Mouse (Mus musculus) intestine, embryonic 15.5 days (tissue): ENCODE measurements around the gene Xpo6. TPM values are rescaled to one million over a fixed set of nuclear protein-coding genes. Genes with fewer than 3 reads are reported as not detected.
A peak's percentile ranks its signal among the peaks of the same experiment; 100 is the strongest.

Source experiments
- ATAC-seq: fragments of 200-750 bp; cut with Nextera tagmentation; 2 replicates; pipeline ENCODE4 v1.8.0; 2017; ENCODE audit warnings: moderate TSS enrichment, moderate library complexity
- H3K27ac ChIP-seq: fragments of 300-500 bp; sonication (generic); 2 replicates; pipeline ENCODE4 v1.5.1; 2015; ENCODE audit warnings: mild to moderate bottlenecking, inconsistent platforms
- H3K27me3 ChIP-seq: fragments of 300-500 bp; sonication (generic); replicated peaks from 2 replicates; pipeline ENCODE4 v1.6.1; 2015; ENCODE audit warnings: inconsistent platforms
- H3K36me3 ChIP-seq: fragments of 300-500 bp; sonication (generic); 2 replicates; pipeline ENCODE4 v1.6.1; 2015; ENCODE audit warnings: inconsistent platforms
- H3K4me1 ChIP-seq: fragments of 300-500 bp; sonication (generic); replicated peaks from 2 replicates; pipeline ENCODE4 v1.6.1; 2015; ENCODE audit warnings: inconsistent platforms
- H3K4me2 ChIP-seq: fragments of 300-500 bp; sonication (generic); replicated peaks from 2 replicates; pipeline ENCODE4 v1.6.1; 2015; ENCODE audit warnings: mild to moderate bottlenecking, inconsistent platforms
- H3K4me3 ChIP-seq: fragments of 300-500 bp; sonication (generic); replicated peaks from 2 replicates; pipeline ENCODE4 v1.5.1; 2015; ENCODE audit warnings: inconsistent platforms
- H3K9ac ChIP-seq: fragments of 300-500 bp; sonication (generic); 2 replicates; pipeline ENCODE4 v1.6.1; 2015; ENCODE audit warnings: inconsistent platforms
- H3K9me3 ChIP-seq: fragments of 300-500 bp; sonication (generic); 2 replicates; pipeline ENCODE4 v1.6.1; 2016; ENCODE audit warnings: inconsistent platforms
- WGBS: fragments of 180-500 bp; shearing (Covaris S2); methylation state at CpG from one replicate; pipeline ENCODE4 v1.1.7; 2015; 5-methylcytosine and 5-hydroxymethylcytosine counted together
- polyA plus RNA-seq: library from polyadenylated mRNA; unstranded; fragments of >200 nt; fragmentation: Nextera tagmentation; extraction: Ambion mirVana; gene quantifications from 2 replicates; pipeline ENCODE4 v1.2.1, GENCODE M21; 2015

Gene Xpo6
- polyA plus RNA-seq, 1 experiment from 2014 or later = 37.4 TPM

GRCm38 (mm10) chr7:126083980-126084348 is 116.3 kb downstream of the Xpo6 start:
- no peak overlapping the region for H3K4me2 ChIP-seq
- H3K27me3 ChIP-seq = peaks cover 59% of the 10 kb centered on the region
- H3K27ac ChIP-seq = no peak overlapping the region
- ATAC-seq = 0 out of 2 replicates have a peak, but pooled peaks have one; percentile 10
- H3K9me3 ChIP-seq = no peaks in the 10 kb centered on the region
- WGBS = 15% methylated on average over 4 of the region's 4 CpGs
- H3K9ac ChIP-seq = no peak overlapping the region
- H3K4me1 ChIP-seq = peaks cover 22% of the 10 kb centered on the region
- no peaks in the 10 kb centered on the region for H3K36me3 ChIP-seq
- H3K4me3 ChIP-seq = no peak overlapping the region

GRCm38 (mm10) chr7:126083341-126083979 is 116.8 kb downstream of the Xpo6 start:
- Histone ChIP-seq H3K9ac (no peak overlapping the region), H3K4me1 (peaks cover 22% of the 10 kb centered on the region), H3K4me3 (no peak overlapping the region), H3K27ac (no peak overlapping the region), H3K9me3 (no peaks in the 10 kb centered on the region), H3K4me2 (no peak overlapping the region), H3K36me3 (no peaks in the 10 kb centered on the region), H3K27me3 (peaks cover 59% of the 10 kb centered on the region)
- WGBS = 20% methylated on average over 9 of the region's 9 CpGs
- no peak for ATAC-seq

GRCm38 (mm10) chr7:126082286-126082741 is 118.0 kb downstream of the Xpo6 start, which contains the start of gene Gsg1l:
TSS of gene Gsg1l (minus strand) at chr7:126082411.
- Histone ChIP-seq H3K4me1 (peaks cover 22% of the 10 kb centered on the region), H3K27me3 (peaks cover 59% of the 10 kb centered on the region), H3K4me2 (peak within 1 kb of the TSS; percentile 96), H3K27ac (no peak within 1 kb of the TSS), H3K36me3 (no peaks in the 10 kb centered on the region), H3K4me3 (peak within 1 kb of the TSS; percentile 56), H3K9ac (peak within 1 kb of the TSS; percentile 41), H3K9me3 (no peaks in the 10 kb centered on the region)
- WGBS = 1% methylated on average over 42 of the region's 49 CpGs
- peak; percentile 19; the same call in 1 of the 2 replicates for ATAC-seq

GRCm38 (mm10) chr7:126081727-126082285 is 118.5 kb downstream of the Xpo6 start:
- Histone ChIP-seq H3K4me3 (peak overlapping the region; percentile 56), H3K36me3 (no peaks in the 10 kb centered on the region), H3K27me3 (peaks cover 59% of the 10 kb centered on the region), H3K4me2 (peak overlapping the region; percentile 96), H3K9ac (peak overlapping the region; percentile 41), H3K9me3 (no peaks in the 10 kb centered on the region), H3K27ac (no peak overlapping the region), H3K4me1 (peaks cover 22% of the 10 kb centered on the region)
- WGBS = under 1% methylated on average over 77 of the region's 80 CpGs
- ATAC-seq = no peak

- no peak overlapping the region for H3K27ac ChIP-seq
- H3K4me1 ChIP-seq = peaks cover 16% of the 10 kb centered on the region
- H3K9me3 ChIP-seq = no peaks in the 10 kb centered on the region
- peak overlapping the region; percentile 56 for H3K4me3 ChIP-seq
- no peak for ATAC-seq
- H3K36me3 ChIP-seq = no peaks in the 10 kb centered on the region
- H3K9ac ChIP-seq = peak overlapping the region; percentile 41; the same call in 1 of the 2 replicates
- H3K27me3 ChIP-seq = peaks cover 59% of the 10 kb centered on the region
- 21% methylated on average over 16 of the region's 16 CpGs for WGBS
- H3K4me2 ChIP-seq = peak overlapping the region; percentile 96
These were observed 119.2 kb downstream of the Xpo6 start for GRCm38 (mm10) chr7:126080949-126081654.

- Histone ChIP-seq H3K36me3 (no peaks in the 10 kb centered on the region), H3K9me3 (no peaks in the 10 kb centered on the region), H3K4me2 (no peak overlapping the region), H3K9ac (no peak overlapping the region), H3K27me3 (peaks cover 29% of the 10 kb centered on the region), H3K4me1 (peaks cover 5% of the 10 kb centered on the region; the same call in 1 of the 2 replicates), H3K4me3 (no peak overlapping the region), H3K27ac (no peak overlapping the region)
- 84% methylated on average over 1 of the region's 1 CpGs for WGBS
- no peak for ATAC-seq
These were observed 123.4 kb downstream of the Xpo6 start for GRCm38 (mm10) chr7:126076935-126077334.

GRCm38 (mm10) chr7:126075058-126075457 is 125.2 kb downstream of the Xpo6 start:
- H3K4me3 ChIP-seq = no peak overlapping the region
- peaks cover 11% of the 10 kb centered on the region for H3K27me3 ChIP-seq
- no peaks in the 10 kb centered on the region for H3K9me3 ChIP-seq
- H3K4me1 ChIP-seq = no peaks in the 10 kb centered on the region
- H3K9ac ChIP-seq = no peak overlapping the region
- no peak for ATAC-seq
- 53% methylated on average over 9 of the region's 9 CpGs for WGBS
- no peaks in the 10 kb centered on the region for H3K36me3 ChIP-seq
- H3K27ac ChIP-seq = no peak overlapping the region
- H3K4me2 ChIP-seq = no peak overlapping the region

GRCm38 (mm10) chr7:126070321-126070720 is 130.0 kb downstream of the Xpo6 start:
- 88% methylated on average over 4 of the region's 4 CpGs for WGBS
- Histone ChIP-seq H3K4me2 (no peak overlapping the region), H3K9ac (no peak overlapping the region), H3K9me3 (no peaks in the 10 kb centered on the region), H3K4me1 (0 out of 2 replicates have a peak, but pooled peaks cover 2% of the 10 kb centered on the region), H3K4me3 (no peak overlapping the region), H3K36me3 (no peaks in the 10 kb centered on the region), H3K27me3 (no peaks in the 10 kb centered on the region), H3K27ac (no peak overlapping the region)
- no peak for ATAC-seq

- WGBS = 58% methylated on average over 14 of the region's 14 CpGs
- Histone ChIP-seq H3K9me3 (no peaks in the 10 kb centered on the region), H3K36me3 (no peaks in the 10 kb centered on the region), H3K27ac (no peak overlapping the region), H3K9ac (no peak overlapping the region), H3K4me2 (no peak overlapping the region), H3K27me3 (no peaks in the 10 kb centered on the region), H3K4me1 (0 out of 2 replicates have a peak, but pooled peaks cover 2% of the 10 kb centered on the region), H3K4me3 (no peak overlapping the region)
- ATAC-seq = no peak
These were observed 133.5 kb downstream of the Xpo6 start for GRCm38 (mm10) chr7:126066777-126067176.

- H3K27ac ChIP-seq = no peak overlapping the region
- H3K9ac ChIP-seq = no peak overlapping the region
- no peak overlapping the region for H3K4me3 ChIP-seq
- 0 out of 2 replicates have a peak, but pooled peaks cover 2% of the 10 kb centered on the region for H3K4me1 ChIP-seq
- H3K9me3 ChIP-seq = no peaks in the 10 kb centered on the region
- WGBS = 63% methylated on average over 5 of the region's 5 CpGs
- no peak for ATAC-seq
- no peaks in the 10 kb centered on the region for H3K36me3 ChIP-seq
- H3K4me2 ChIP-seq = no peak overlapping the region
- no peaks in the 10 kb centered on the region for H3K27me3 ChIP-seq
These were observed 134.9 kb downstream of the Xpo6 start for GRCm38 (mm10) chr7:126065243-126065876.

GRCm38 (mm10) chr7:126062228-126062627 is 138.1 kb downstream of the Xpo6 start:
- no peak for ATAC-seq
- no peak overlapping the region for H3K4me3 ChIP-seq
- no peak overlapping the region for H3K4me2 ChIP-seq
- no peak overlapping the region for H3K9ac ChIP-seq
- H3K36me3 ChIP-seq = no peaks in the 10 kb centered on the region
- 0 out of 2 replicates have a peak, but pooled peaks cover 2% of the 10 kb centered on the region for H3K4me1 ChIP-seq
- no peaks in the 10 kb centered on the region for H3K27me3 ChIP-seq
- H3K27ac ChIP-seq = no peak overlapping the region
- 77% methylated on average over 4 of the region's 4 CpGs for WGBS
- no peaks in the 10 kb centered on the region for H3K9me3 ChIP-seq

- no peak overlapping the region for H3K4me2 ChIP-seq
- H3K27ac ChIP-seq = no peak overlapping the region
- H3K27me3 ChIP-seq = 0 out of 2 replicates have a peak, but pooled peaks cover 4% of the 10 kb centered on the region
- no peaks in the 10 kb centered on the region for H3K36me3 ChIP-seq
- 35% methylated on average over 7 of the region's 7 CpGs for WGBS
- no peak overlapping the region for H3K9ac ChIP-seq
- no peaks in the 10 kb centered on the region for H3K9me3 ChIP-seq
- no peak overlapping the region for H3K4me3 ChIP-seq
- ATAC-seq = 0 out of 2 replicates have a peak, but pooled peaks have one; percentile 39
- H3K4me1 ChIP-seq = no peaks in the 10 kb centered on the region
These were observed 141.4 kb downstream of the Xpo6 start for GRCm38 (mm10) chr7:126058918-126059317.
